Mouse (Mus musculus): Measurements from ENCODE around the gene Creld2. TPM values are rescaled to one million over a fixed set of nuclear protein-coding genes. Genes with fewer than 3 reads are reported as not detected.
"Not testable (repeated sequence)": the region's sequence is repeated elsewhere in the genome, so short reads cannot be mapped to it uniquely, and the experiment has no call there.

Gene Creld2
- polyA plus RNA-seq (2015; fragmentation: Nextera tagmentation; extraction: Ambion mirVana): 49.6 and 55.4 TPM in 2 replicates

- Histone ChIP-seq H3K27me3 (no peaks in the 10 kb centered on the region), H3K4me3 (replicated peaks) (peak within 1 kb of the TSS; percentile 90), H3K27ac (peak within 1 kb of the TSS; percentile 70), H3K9me3 (replicated peaks) (no peaks in the 10 kb centered on the region), H3K36me3 (peaks cover 40% of the 10 kb centered on the region), H3K4me1 (replicated peaks) (peaks cover 29% of the 10 kb centered on the region), H3K9ac (peak within 1 kb of the TSS; percentile 94), H3K4me2 (peak within 1 kb of the TSS; percentile 94)
- peak; percentile 97 for ATAC-seq (ENCODE audit: low read depth)
- DNase-seq: peak; percentile 100
- under 1% methylated on average over 85 of the region's 88 CpGs for WGBS (ENCODE audit: insufficient replicate concordance)
These were observed at the start of gene Creld2, which contains the start of gene Alg12 for GRCm38 (mm10) chr15:88819026-88819905. Gene Creld2, plus strand, starts transcription at chr15:88819646. Gene Alg12, minus strand, starts transcription at chr15:88819318.

GRCm38 (mm10) chr15:88774630-88775029, 44.8 kb upstream of the Creld2 start:
- H3K9me3 ChIP-seq (replicated peaks); ATAC-seq (ENCODE audit: low read depth); DNase-seq; H3K4me2 ChIP-seq; H3K4me3 ChIP-seq (replicated peaks); H3K27ac ChIP-seq; H3K27me3 ChIP-seq; H3K9ac ChIP-seq; H3K4me1 ChIP-seq (replicated peaks): not testable (repeated sequence)
- H3K36me3 ChIP-seq: peaks cover 51% of the 10 kb centered on the region
- WGBS (ENCODE audit: insufficient replicate concordance): 77% methylated on average over 5 of the region's 5 CpGs

GRCm38 (mm10) chr15:88792140-88792850, 27.2 kb upstream of the Creld2 start:
- no peaks in the 10 kb centered on the region for H3K9me3 ChIP-seq (replicated peaks)

GRCm38 (mm10) chr15:88794729-88795128, 24.7 kb upstream of the Creld2 start:
- H3K9ac ChIP-seq; H3K4me1 ChIP-seq (replicated peaks); H3K4me2 ChIP-seq; DNase-seq; H3K36me3 ChIP-seq; H3K27ac ChIP-seq; H3K4me3 ChIP-seq (replicated peaks); ATAC-seq (ENCODE audit: low read depth); H3K27me3 ChIP-seq; H3K9me3 ChIP-seq (replicated peaks): not testable (repeated sequence)
- 74% methylated on average over 5 of the region's 5 CpGs for WGBS (ENCODE audit: insufficient replicate concordance)

More at GRCm38 (mm10) chr15:88792140-88792850, 27.2 kb upstream of the Creld2 start:
- ATAC-seq (ENCODE audit: low read depth) (no peak), DNase-seq (no peak)
- Histone ChIP-seq H3K27ac (no peak overlapping the region), H3K4me1 (replicated peaks) (no peaks in the 10 kb centered on the region), H3K9ac (no peak overlapping the region), H3K36me3 (no peaks in the 10 kb centered on the region), H3K4me2 (no peak overlapping the region), H3K4me3 (replicated peaks) (no peak overlapping the region), H3K27me3 (no peaks in the 10 kb centered on the region)
- WGBS (ENCODE audit: insufficient replicate concordance): 67% methylated on average over 4 of the region's 4 CpGs

GRCm38 (mm10) chr15:88799950-88800371, 19.5 kb upstream of the Creld2 start:
- peak overlapping the region; percentile 47; the same call in 1 of the 2 replicates for H3K27ac ChIP-seq
- DNase-seq (no peak), ATAC-seq (ENCODE audit: low read depth) (peak; percentile 16; the same call in 1 of the 2 replicates)
- H3K9ac ChIP-seq: no peak overlapping the region
- H3K4me1 ChIP-seq (replicated peaks): peaks cover 8% of the 10 kb centered on the region; the same call in 1 of the 2 replicates
- no peak overlapping the region for H3K4me3 ChIP-seq (replicated peaks)
- WGBS (ENCODE audit: insufficient replicate concordance): 61% methylated on average over 11 of the region's 11 CpGs
- no peak overlapping the region for H3K4me2 ChIP-seq
- H3K27me3 ChIP-seq: no peaks in the 10 kb centered on the region
- H3K36me3 ChIP-seq: peaks cover 9% of the 10 kb centered on the region
- H3K9me3 ChIP-seq (replicated peaks): no peaks in the 10 kb centered on the region

GRCm38 (mm10) chr15:88800921-88801354, 18.5 kb upstream of the Creld2 start:
- 61% methylated on average over 6 of the region's 6 CpGs for WGBS (ENCODE audit: insufficient replicate concordance)
- Histone ChIP-seq H3K36me3 (peaks cover 19% of the 10 kb centered on the region), H3K4me3 (replicated peaks) (no peak overlapping the region), H3K9ac (no peak overlapping the region), H3K9me3 (replicated peaks) (no peaks in the 10 kb centered on the region), H3K4me2 (0 out of 2 replicates have a peak overlapping the region, but pooled peaks have one; percentile 5), H3K4me1 (replicated peaks) (peaks cover 8% of the 10 kb centered on the region; the same call in 1 of the 2 replicates), H3K27ac (peak overlapping the region; percentile 47; the same call in 1 of the 2 replicates), H3K27me3 (no peaks in the 10 kb centered on the region)
- peak; percentile 71 for ATAC-seq (ENCODE audit: low read depth)
- no peak for DNase-seq

- Histone ChIP-seq H3K9ac (no peak overlapping the region), H3K4me2 (no peak overlapping the region), H3K27ac (no peak overlapping the region), H3K4me3 (replicated peaks) (no peak overlapping the region), H3K4me1 (replicated peaks) (peaks cover 8% of the 10 kb centered on the region; the same call in 1 of the 2 replicates), H3K36me3 (peaks cover 26% of the 10 kb centered on the region), H3K27me3 (no peaks in the 10 kb centered on the region), H3K9me3 (replicated peaks) (no peaks in the 10 kb centered on the region)
- DNase-seq (no peak), ATAC-seq (ENCODE audit: low read depth) (no peak)
- WGBS (ENCODE audit: insufficient replicate concordance): 52% methylated on average over 3 of the region's 3 CpGs
These were observed 17.5 kb upstream of the Creld2 start for GRCm38 (mm10) chr15:88801903-88802302.

- DNase-seq: no peak
- ATAC-seq (ENCODE audit: low read depth): 0 out of 2 replicates have a peak, but pooled peaks have one; percentile 22
- WGBS (ENCODE audit: insufficient replicate concordance): 75% methylated on average over 6 of the region's 6 CpGs
- no peak overlapping the region for H3K27ac ChIP-seq
- no peaks in the 10 kb centered on the region for H3K9me3 ChIP-seq (replicated peaks)
- H3K4me1 ChIP-seq (replicated peaks): peaks cover 8% of the 10 kb centered on the region; the same call in 1 of the 2 replicates
- peaks cover 26% of the 10 kb centered on the region for H3K36me3 ChIP-seq
- no peak overlapping the region for H3K9ac ChIP-seq
- no peak overlapping the region for H3K4me2 ChIP-seq
- H3K27me3 ChIP-seq: no peaks in the 10 kb centered on the region
- no peak overlapping the region for H3K4me3 ChIP-seq (replicated peaks)
These were observed 17.1 kb upstream of the Creld2 start for GRCm38 (mm10) chr15:88802348-88802747.

- 84% methylated on average over 8 of the region's 8 CpGs for WGBS (ENCODE audit: insufficient replicate concordance)
- Histone ChIP-seq H3K27ac (no peak overlapping the region), H3K27me3 (no peaks in the 10 kb centered on the region), H3K4me3 (replicated peaks) (no peak overlapping the region), H3K9me3 (replicated peaks) (no peaks in the 10 kb centered on the region), H3K9ac (no peak overlapping the region), H3K4me1 (replicated peaks) (no peaks in the 10 kb centered on the region), H3K4me2 (no peak overlapping the region), H3K36me3 (peaks cover 49% of the 10 kb centered on the region)
- DNase-seq (no peak), ATAC-seq (ENCODE audit: low read depth) (no peak)
These were observed 11.3 kb upstream of the Creld2 start for GRCm38 (mm10) chr15:88808121-88808520.

- no peaks in the 10 kb centered on the region for H3K9me3 ChIP-seq (replicated peaks)
- no peak overlapping the region for H3K4me2 ChIP-seq
- peaks cover 4% of the 10 kb centered on the region; the same call in 1 of the 2 replicates for H3K4me1 ChIP-seq (replicated peaks)
- H3K27ac ChIP-seq: no peak overlapping the region; the same call in 1 of the 2 replicates
- no peak for ATAC-seq (ENCODE audit: low read depth)
- H3K9ac ChIP-seq: no peak overlapping the region
- H3K36me3 ChIP-seq: peaks cover 55% of the 10 kb centered on the region
- 83% methylated on average over 2 of the region's 2 CpGs for WGBS (ENCODE audit: insufficient replicate concordance)
- no peak for DNase-seq
- H3K27me3 ChIP-seq: no peaks in the 10 kb centered on the region
- H3K4me3 ChIP-seq (replicated peaks): no peak overlapping the region
These were observed 9.1 kb upstream of the Creld2 start for GRCm38 (mm10) chr15:88810369-88810768.

- Histone ChIP-seq H3K27me3 (no peaks in the 10 kb centered on the region), H3K27ac (no peak overlapping the region), H3K4me3 (replicated peaks) (no peak overlapping the region), H3K4me2 (no peak overlapping the region), H3K9me3 (replicated peaks) (no peaks in the 10 kb centered on the region), H3K9ac (no peak overlapping the region), H3K4me1 (replicated peaks) (peaks cover 11% of the 10 kb centered on the region), H3K36me3 (peaks cover 44% of the 10 kb centered on the region)
- DNase-seq (no peak), ATAC-seq (ENCODE audit: low read depth) (no peak)
- 88% methylated on average over 3 of the region's 3 CpGs for WGBS (ENCODE audit: insufficient replicate concordance)
These were observed 6.2 kb upstream of the Creld2 start for GRCm38 (mm10) chr15:88813262-88813661.

All from liver, embryonic 13.5 days (tissue).